Mouse (Mus musculus) hindbrain, postnatal 0 days (tissue): ENCODE results near the gene Rfx7. TPM values are rescaled to one million over a fixed set of nuclear protein-coding genes. Genes with fewer than 3 reads are reported as not detected.

Experiments
- ATAC-seq: fragments of 200-750 bp; cut with Nextera tagmentation; 2 replicates; pipeline ENCODE4 v1.8.0; 2017; ENCODE audit warnings: mild to moderate bottlenecking, moderate TSS enrichment, moderate library complexity
- DNase-seq: peaks from one replicate; pipeline ENCODE4 v3.0.0-alpha.2; 2015; ENCODE audit warnings: low spot score
- H3K27ac ChIP-seq: fragments of 300-500 bp; sonication (generic); 2 replicates; pipeline ENCODE4 v1.5.1; 2014; ENCODE audit warnings: mild to moderate bottlenecking
- H3K27me3 ChIP-seq: fragments of 300-500 bp; sonication (generic); 2 replicates; pipeline ENCODE4 v1.6.1; 2014; ENCODE audit warnings: low read length, mixed read lengths; ENCODE audit not compliant: insufficient read depth
- H3K36me3 ChIP-seq: fragments of 300-500 bp; sonication (generic); 2 replicates; pipeline ENCODE4 v1.6.1; 2014; ENCODE audit warnings: low read length, mixed read lengths; ENCODE audit not compliant: insufficient read depth
- H3K4me1 ChIP-seq: fragments of 300-500 bp; sonication (generic); 2 replicates; pipeline ENCODE4 v1.6.1; 2014; ENCODE audit warnings: antibody characterized with exemption, low read length, mixed read lengths; ENCODE audit not compliant: insufficient read depth
- H3K4me2 ChIP-seq: fragments of 300-500 bp; sonication (generic); 2 replicates; pipeline ENCODE4 v1.6.1; 2014; ENCODE audit warnings: low read depth, mild to moderate bottlenecking, low read length, moderate library complexity, mixed read lengths
- H3K4me3 ChIP-seq: fragments of 300-500 bp; sonication (generic); 2 replicates; pipeline ENCODE4 v1.5.1; 2014; ENCODE audit warnings: low read length
- H3K9ac ChIP-seq: fragments of 300-500 bp; sonication (generic); replicated peaks from 2 replicates; pipeline ENCODE4 v1.6.1; 2014; ENCODE audit warnings: mild to moderate bottlenecking, low read length, moderate library complexity, mixed read lengths
- H3K9me3 ChIP-seq: fragments of 300-500 bp; sonication (generic); 2 replicates; pipeline ENCODE4 v1.6.1; 2016; ENCODE audit warnings: low read length, mixed read lengths
- CTCF ChIP-seq: IDR thresholded peaks from 2 replicates; pipeline ENCODE4 v1.5.1; 2016; ENCODE audit warnings: antibody characterized with exemption, control low read depth, low read depth
- WGBS: fragments of 180-500 bp; shearing (Covaris S2); extraction: QIAGEN DNeasy Blood & Tissue Kit; methylation state at CpG from one replicate; pipeline ENCODE4 v1.1.7; 2014; 5-methylcytosine and 5-hydroxymethylcytosine counted together
- polyA plus RNA-seq: library from polyadenylated mRNA; unstranded; fragments of >200 nt; fragmentation: Nextera tagmentation; extraction: Ambion mirVana; gene quantifications from 2 replicates; pipeline ENCODE4 v1.2.1, GENCODE M21; 2015
- total RNA-seq: library from RNA; depleted of rRNA; stranded (reverse); fragments of >200 nt; gene quantifications from 2 replicates; pipeline ENCODE4 v1.2.3, GENCODE M21; 2014

Rfx7 gene
- total and polyA plus RNA-seq, 2 experiments from 2014 or later: 11.9 to 35.2 TPM

GRCm38 (mm10) chr9:72643651-72644417 is 111.8 kb downstream of the Rfx7 start:
- Histone ChIP-seq H3K9ac (no peak overlapping the region), H3K4me2 (no peak overlapping the region), H3K36me3 (no peaks in the 10 kb centered on the region), H3K27ac (peak overlapping the region; percentile 11; the same call in 1 of the 2 replicates), H3K4me1 (peaks cover 8% of the 10 kb centered on the region; the same call in 1 of the 2 replicates), H3K9me3 (no peaks in the 10 kb centered on the region), H3K27me3 (no peaks in the 10 kb centered on the region), H3K4me3 (no peak overlapping the region)
- DNase-seq (no peak), ATAC-seq (no peak)
- TF ChIP-seq CTCF: no peak
- 80% methylated on average over 6 of the region's 6 CpGs for WGBS

GRCm38 (mm10) chr9:72644418-72645110 is 112.5 kb downstream of the Rfx7 start:
- no peak overlapping the region for H3K9ac ChIP-seq
- H3K4me3 ChIP-seq: no peak overlapping the region
- no peak for ATAC-seq
- no peak for DNase-seq
- peaks cover 8% of the 10 kb centered on the region; the same call in 1 of the 2 replicates for H3K4me1 ChIP-seq
- H3K9me3 ChIP-seq: no peaks in the 10 kb centered on the region
- H3K4me2 ChIP-seq: no peak overlapping the region
- no peaks in the 10 kb centered on the region for H3K36me3 ChIP-seq
- peak overlapping the region; percentile 11; the same call in 1 of the 2 replicates for H3K27ac ChIP-seq
- H3K27me3 ChIP-seq: no peaks in the 10 kb centered on the region
- TF ChIP-seq CTCF: no peak
- WGBS: 41% methylated on average over 6 of the region's 6 CpGs

DNA sequence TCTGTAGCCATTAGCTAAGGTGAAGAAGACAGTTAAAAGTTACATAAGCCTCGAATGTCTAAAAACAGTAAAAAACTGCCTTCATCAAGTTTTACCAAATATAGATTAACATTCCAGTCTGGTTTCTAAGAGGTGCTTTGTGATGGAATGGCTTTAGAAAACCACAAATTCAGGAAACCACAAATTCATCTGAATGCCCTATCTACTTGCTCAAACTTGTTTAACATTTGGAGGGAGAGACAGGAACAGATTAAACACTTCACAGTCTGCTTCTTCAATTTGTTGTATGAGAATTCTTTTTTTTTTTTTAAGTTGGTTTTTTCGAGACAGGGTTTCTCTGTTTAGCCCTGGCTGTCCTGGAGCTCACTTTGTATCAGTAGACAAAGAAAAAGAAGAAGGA is 117.7 kb downstream of the Rfx7 start:
- no peak overlapping the region for H3K9ac ChIP-seq
- WGBS: 52% methylated on average over 2 of the region's 2 CpGs
- no peak for ATAC-seq
- no peaks in the 10 kb centered on the region for H3K4me1 ChIP-seq
- H3K9me3 ChIP-seq: no peaks in the 10 kb centered on the region
- H3K4me2 ChIP-seq: no peak overlapping the region
- no peak overlapping the region for H3K27ac ChIP-seq
- no peaks in the 10 kb centered on the region for H3K36me3 ChIP-seq
- H3K27me3 ChIP-seq: no peaks in the 10 kb centered on the region
- no peak for TF ChIP-seq CTCF
- DNase-seq: no peak
- no peak overlapping the region for H3K4me3 ChIP-seq

DNA sequence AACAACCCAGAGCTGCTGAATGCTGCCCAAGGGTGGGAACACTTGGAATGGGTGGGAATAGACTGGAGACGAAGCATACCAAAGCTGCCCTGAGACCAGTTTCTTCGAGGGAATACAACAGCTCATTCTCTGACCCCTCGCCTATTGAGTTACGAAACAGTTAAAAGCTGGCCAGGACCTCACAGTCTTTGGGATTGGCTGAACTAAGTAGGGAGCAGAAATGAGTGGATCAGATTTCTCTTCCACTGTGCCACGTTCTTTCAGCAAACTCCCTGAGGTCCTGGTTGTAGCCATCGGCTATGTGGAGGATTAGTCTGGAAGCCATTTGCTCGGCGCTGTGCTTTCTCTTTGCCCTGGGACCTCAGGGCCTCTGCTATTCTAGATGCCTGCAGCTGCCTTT is 120.9 kb downstream of the Rfx7 start:
- Histone ChIP-seq H3K4me2 (no peak overlapping the region), H3K27ac (no peak overlapping the region), H3K9me3 (no peaks in the 10 kb centered on the region), H3K4me1 (0 out of 2 replicates have a peak, but pooled peaks cover 6% of the 10 kb centered on the region), H3K4me3 (no peak overlapping the region), H3K36me3 (no peaks in the 10 kb centered on the region), H3K27me3 (no peaks in the 10 kb centered on the region), H3K9ac (no peak overlapping the region)
- 28% methylated on average over 8 of the region's 8 CpGs for WGBS
- ATAC-seq: peak; percentile 50
- no peak for TF ChIP-seq CTCF
- no peak for DNase-seq

DNA sequence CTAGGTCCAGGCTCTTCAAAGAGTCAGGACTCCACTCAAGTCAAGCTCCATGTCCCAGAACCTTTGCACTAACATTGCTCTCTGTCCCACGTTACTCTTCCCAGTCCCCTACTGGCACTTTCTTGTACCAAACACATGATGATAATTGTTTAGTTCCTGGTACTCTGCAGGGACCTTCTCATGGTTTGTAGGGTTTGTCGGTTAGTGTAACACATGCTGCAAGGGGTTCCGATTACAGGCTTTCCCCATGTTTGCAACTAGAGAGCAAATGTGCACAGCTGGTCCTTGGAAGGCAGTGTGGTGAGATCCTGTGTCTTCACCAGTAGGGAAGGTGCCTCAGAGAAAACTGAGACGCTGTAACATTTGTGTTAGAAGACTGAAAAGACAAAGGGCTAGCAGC is 121.5 kb downstream of the Rfx7 start:
- Histone ChIP-seq H3K4me3 (no peak overlapping the region), H3K4me2 (no peak overlapping the region), H3K36me3 (no peaks in the 10 kb centered on the region), H3K9ac (no peak overlapping the region), H3K27ac (no peak overlapping the region), H3K4me1 (0 out of 2 replicates have a peak, but pooled peaks cover 6% of the 10 kb centered on the region), H3K27me3 (no peaks in the 10 kb centered on the region), H3K9me3 (no peaks in the 10 kb centered on the region)
- no peak for DNase-seq
- no peak for TF ChIP-seq CTCF
- WGBS: 59% methylated on average over 4 of the region's 4 CpGs
- no peak for ATAC-seq

GRCm38 (mm10) chr9:72654593-72655242 is 122.7 kb downstream of the Rfx7 start:
- H3K4me3 ChIP-seq: no peak overlapping the region
- ATAC-seq (peak; percentile 48; the same call in 1 of the 2 replicates), DNase-seq (peak; percentile 45)
- 65% methylated on average over 6 of the region's 6 CpGs for WGBS
- H3K27ac ChIP-seq: no peak overlapping the region
- H3K4me2 ChIP-seq: no peak overlapping the region
- no peaks in the 10 kb centered on the region for H3K9me3 ChIP-seq
- peak; percentile 52 for TF ChIP-seq CTCF
- no peak overlapping the region for H3K9ac ChIP-seq
- H3K27me3 ChIP-seq: no peaks in the 10 kb centered on the region
- H3K4me1 ChIP-seq: 0 out of 2 replicates have a peak, but pooled peaks cover 6% of the 10 kb centered on the region
- no peaks in the 10 kb centered on the region for H3K36me3 ChIP-seq
